Mouse (Mus musculus): ENCODE data around the gene Sdha.

- TF ChIP-seq CTCF (IDR thresholded peaks at IDR 0.05; ENCODE audit: borderline replicate concordance, insufficient read depth, low read depth, low read length) (no peak), POLR2A (IDR thresholded peaks at IDR 0.05; ENCODE audit: borderline replicate concordance, insufficient read depth, low read length) (no peak)
Measured at GRCm38 (mm10) chr13:74316789-74317169, 33.3 kb downstream of the Sdha start.

Data from cerebellum, adult 2 months (tissue).